Mouse (Mus musculus) urinary bladder, adult 2 months (tissue): Measurements from ENCODE around the gene Gm15262. TPM values are rescaled to one million over a fixed set of nuclear protein-coding genes. Genes with fewer than 3 reads are reported as not detected.
"Not testable (repeated sequence)": the region's sequence is repeated elsewhere in the genome, so short reads cannot be mapped to it uniquely, and the experiment has no call there.

Source experiments
- DNase-seq: peaks from one replicate; pipeline ENCODE4 v3.0.0; 2022; ENCODE audit warnings: low spot score
- polyA plus RNA-seq: library from polyadenylated mRNA; depleted of rRNA; stranded (reverse); fragments of >200 nt; gene quantifications from 2 replicates; pipeline ENCODE4 v1.2.3, GENCODE M21; 2012; rRNA removed

Gene Gm15262
- not detected in 2 replicates for polyA plus RNA-seq

DNA sequence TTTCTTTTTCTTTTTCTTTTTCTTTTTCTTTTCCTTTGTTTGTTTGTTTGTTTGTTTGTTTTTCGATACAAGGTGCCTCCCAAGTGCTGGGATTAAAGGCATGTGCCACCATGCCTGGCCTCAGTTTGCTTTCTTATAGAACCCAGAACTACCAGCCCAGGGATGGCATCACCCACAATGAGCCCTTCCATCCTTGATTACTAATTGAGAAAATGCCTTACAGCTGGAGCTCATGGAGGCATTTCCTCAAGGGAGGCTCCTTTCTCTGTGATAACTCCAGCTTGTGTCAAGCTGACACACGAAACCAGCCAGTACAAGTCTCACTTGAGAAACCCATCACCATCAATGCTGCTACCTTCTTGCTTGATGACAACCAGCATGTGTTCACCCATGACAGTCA, at the start of gene Gm15262:
Gene Gm15262, plus strand, starts transcription at position 301 of the 400 bp plus-strand sequence.
- DNase-seq, result not testable (repeated sequence)

DNA sequence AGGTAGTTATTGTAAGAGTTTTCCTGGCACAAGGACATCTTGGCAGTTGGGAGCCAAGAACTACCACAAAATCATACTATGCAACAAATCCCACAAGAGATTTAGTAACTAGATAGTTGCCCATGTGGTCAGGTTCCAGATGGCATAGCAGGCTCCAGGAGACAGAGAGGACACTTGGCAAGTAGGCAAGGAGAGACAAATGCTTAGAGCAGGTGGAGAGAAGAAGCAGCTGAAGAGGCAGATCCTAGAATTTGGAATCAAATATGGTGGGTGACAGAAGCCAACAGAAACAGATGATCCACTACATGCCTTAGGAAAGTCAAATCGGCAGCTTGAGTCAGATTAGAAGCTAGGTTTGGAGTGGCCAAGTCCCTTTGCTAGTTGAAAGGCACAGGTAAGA, 20.9 kb downstream of the Gm15262 start:
- no peak for DNase-seq

GRCm38 (mm10) chrX:161316443-161316842, 29.2 kb downstream of the Gm15262 start:
- no peak for DNase-seq

GRCm38 (mm10) chrX:161370927-161371326, 83.7 kb downstream of the Gm15262 start:
- no peak for DNase-seq

DNA sequence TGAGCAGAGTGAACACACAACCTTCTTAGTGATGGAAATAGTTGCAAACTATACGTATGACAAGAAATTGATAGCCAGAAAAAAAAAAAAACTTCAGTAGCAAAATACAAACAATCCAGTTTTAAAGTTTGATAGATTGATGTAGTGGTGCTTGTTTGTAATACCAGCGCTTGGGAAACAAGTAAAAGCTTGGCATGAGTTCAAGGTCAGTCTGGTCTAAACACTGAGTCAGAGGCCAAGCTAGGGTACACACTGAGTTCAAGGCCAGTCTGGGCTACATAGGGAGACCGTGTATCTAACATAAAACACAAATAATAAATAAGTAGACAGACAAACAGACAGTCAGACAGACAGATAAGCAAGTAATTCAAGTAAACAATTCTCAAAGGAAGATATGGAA, 84.2 kb downstream of the Gm15262 start:
- DNase-seq, result no peak

DNA sequence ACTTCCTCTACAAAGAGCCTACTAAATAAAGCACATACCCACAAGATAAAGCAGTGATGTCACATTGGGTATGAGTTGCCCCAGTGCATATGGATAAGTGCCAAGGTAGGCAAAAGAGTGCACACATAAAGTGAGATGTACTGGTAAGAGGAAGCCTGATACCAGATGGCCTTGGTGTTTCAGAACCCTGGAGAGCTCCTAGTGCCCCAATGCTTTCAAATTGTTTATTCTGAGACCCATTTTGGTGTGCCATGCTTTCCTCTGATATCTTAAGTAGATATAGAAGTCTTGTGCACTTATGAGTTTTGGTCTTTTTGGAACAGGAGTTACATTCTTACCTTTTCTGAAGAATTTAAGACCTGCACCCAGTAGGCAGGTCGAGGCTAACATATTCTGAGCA, 88.3 kb downstream of the Gm15262 start:
- DNase-seq, result no peak

DNA sequence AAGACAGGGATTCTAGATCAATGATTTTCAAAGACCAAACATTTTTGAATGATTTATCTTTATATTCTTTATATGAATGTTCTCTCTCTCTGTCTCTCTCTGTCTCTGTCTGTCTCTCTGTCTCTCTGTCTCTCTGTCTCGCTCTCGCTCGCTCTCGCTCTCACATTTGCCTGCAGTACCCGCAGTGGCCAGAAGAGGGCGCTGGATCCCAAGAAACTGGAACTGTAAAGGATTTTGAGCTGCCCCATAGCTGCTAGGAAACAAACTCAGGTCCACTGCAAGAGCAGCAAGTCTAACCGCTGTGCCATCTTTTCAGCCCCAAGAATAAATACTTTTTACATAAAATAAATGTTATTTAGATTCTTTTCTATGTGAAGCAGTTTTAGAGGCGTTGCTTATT, 98.5 kb downstream of the Gm15262 start:
- DNase-seq, result no peak

DNA sequence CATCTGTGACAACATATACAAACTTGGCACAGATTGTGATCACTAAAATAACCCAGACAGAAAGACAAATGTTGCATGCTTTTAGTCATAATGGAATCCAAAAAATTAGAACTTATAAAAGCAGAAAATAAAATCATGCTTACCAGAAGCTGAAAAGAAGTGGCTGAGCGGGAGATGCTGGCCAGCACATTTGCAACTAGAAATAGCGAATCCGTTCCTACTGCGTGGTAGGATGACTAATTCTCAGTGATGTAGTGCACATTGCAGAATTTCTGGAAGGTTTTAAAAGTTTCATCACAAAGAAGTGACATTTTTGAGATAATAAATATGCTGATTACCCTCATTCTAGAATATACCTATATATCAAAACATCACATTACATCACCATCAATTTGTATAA, 100.7 kb downstream of the Gm15262 start:
- DNase-seq, result no peak

DNA sequence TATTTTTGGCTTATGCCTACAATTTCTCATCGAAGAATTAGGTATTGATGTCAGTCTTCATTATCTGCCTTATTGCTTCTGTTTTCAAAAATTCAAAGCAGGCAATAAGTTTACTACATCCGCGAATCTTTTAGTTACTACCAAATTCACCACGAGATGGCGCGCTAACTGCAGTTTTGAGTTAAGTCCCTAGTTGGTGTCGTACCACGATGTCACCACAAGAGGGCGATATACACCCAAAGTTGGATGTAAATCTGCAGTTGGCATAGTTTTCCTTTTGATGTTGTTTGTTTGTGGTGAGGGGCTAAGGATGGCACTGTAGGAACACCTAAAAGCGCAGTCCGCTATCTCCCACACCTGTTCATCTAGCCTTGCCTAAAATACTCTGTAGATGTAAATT, 111.9 kb downstream of the Gm15262 start:
- peak; percentile 33 for DNase-seq

GRCm38 (mm10) chrX:161411151-161411550, 123.9 kb downstream of the Gm15262 start:
- no peak for DNase-seq

Other genes with a start within 250 kb of the Gm15262 start
- 0.97 and 1.5 TPM in 2 replicates for gene Scml2, start 170.3 kb upstream of the Gm15262 start, polyA plus RNA-seq